Mouse (Mus musculus): Measurements from ENCODE around the gene Pigu. TPM values are rescaled to one million over a fixed set of nuclear protein-coding genes. Genes with fewer than 3 reads are reported as not detected.

Gene Pigu
- total RNA-seq, 2 experiments from 2014 or later = 29.9 to 33.4 TPM

DNA sequence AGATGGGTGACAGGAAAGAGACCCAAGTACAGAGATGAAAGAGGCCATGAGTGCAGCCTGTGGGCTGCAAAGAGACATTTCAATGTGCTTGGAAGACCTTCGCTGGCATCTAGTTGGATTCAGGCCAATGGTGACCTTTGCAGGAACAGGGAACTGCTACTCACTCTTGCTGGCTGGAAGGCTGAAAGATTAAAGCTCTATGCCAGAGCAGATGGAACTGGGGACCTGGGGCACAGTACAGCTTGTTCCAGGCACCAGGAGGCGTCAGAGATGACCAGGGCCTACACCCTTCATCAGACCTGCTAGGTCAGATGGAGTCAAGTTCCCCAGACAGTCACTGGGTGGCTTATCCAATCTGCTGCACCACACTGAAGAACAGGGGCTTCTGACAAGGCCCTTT lies 63.8 kb downstream of the Pigu start:
- DNase-seq (ENCODE audit: low spot score in 2 of 2) = peak; percentile 38 to 55

DNA sequence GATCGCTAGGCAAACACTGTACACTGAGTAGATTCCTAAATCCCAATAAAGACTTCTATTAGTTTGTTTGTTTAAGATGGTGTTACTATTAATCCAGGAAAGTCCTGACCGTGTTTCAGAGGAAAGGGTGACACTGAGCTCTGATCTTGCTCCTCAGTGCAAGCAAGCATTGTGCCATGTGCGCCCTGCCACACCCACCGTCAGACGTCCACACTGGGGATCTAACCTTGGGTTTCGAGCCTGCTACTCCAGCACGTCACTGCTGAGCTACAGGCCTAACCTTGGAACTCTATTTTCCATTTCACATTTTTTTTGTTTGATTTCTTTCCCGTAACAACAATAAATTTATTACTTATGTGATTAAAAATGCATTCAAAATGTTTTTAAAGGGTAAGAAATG lies 67.2 kb downstream of the Pigu start:
- no peak for DNase-seq (ENCODE audit: low spot score in 2 of 2)

DNA sequence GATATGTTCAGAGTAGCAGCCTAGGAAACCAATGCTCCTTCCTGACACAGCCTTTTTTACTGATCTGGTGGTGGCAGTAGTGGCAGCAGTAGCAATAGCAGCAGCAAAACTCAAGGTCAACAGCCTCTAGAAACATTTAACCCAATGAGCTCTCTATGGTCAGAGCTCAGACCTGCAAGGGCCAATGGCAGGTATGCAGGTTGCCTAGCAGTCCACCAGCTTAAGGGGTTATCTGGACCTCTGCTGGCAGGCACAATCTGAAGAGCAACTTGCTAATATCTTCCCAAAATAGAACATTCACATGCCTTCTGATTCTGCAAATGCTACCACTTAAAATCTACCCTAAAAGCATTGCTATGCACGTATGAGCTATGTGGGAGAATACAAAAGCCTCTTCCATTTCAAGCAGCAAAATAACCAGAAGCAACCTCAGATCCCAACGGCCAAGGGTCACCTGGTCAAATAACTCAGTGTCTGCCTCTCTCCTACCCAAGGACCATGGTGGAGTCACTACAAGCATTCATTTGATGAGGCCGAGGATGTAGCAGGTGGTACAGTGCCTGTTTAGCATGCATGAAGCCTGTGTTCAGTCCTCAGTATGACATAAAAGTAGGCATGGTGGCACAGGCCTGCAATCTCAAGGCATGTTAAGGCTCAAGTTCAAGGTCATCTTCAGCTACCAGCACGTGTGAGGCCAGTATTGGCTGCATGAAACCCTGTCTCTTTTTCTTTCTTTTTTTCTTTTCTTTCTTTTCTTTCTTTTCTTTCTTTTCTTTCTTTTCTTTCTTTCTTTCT lies 69.6 kb downstream of the Pigu start:
- DNase-seq (ENCODE audit: low spot score in 2 of 2) = no peak

DNA sequence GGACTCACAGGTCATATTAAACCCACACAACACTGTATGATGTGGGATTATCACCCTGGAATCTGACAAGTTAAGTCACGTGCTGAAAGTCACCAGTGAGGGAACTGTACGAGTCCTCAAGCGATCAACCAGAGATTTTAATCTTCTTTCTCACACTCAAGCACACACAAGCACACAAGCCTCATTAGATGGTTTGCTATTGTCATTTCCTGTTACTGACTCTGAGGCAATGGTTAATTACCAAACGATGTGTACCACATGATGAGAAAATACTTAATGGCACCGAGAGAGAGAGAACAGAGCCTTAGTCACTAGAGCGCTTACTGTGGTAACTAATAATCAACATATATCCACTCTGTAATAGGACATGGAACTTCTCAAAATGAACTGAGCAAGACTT lies 71.5 kb downstream of the Pigu start:
- DNase-seq (ENCODE audit: low spot score in 2 of 2) = no peak

DNA sequence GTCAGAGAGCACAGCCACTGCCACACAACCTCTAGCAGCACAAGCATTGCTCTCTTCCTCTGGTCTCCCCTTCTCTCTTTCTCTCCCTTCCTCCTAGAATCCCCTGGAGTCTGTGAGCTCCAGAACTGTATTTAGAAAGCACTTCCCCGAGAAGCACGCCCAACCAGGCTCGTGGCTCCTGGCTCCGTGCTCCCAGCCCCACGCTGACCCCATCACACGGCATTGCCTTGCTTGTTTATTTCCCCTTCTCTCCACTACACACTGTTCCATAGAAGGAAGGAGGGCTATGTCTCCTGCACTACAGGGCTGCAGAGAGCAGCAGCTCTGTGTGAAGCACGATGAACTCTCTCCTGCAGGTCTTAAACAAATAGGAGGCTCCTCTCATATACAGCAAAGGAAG lies 72.6 kb downstream of the Pigu start:
- no peak for DNase-seq (ENCODE audit: low spot score in 2 of 2)

DNA sequence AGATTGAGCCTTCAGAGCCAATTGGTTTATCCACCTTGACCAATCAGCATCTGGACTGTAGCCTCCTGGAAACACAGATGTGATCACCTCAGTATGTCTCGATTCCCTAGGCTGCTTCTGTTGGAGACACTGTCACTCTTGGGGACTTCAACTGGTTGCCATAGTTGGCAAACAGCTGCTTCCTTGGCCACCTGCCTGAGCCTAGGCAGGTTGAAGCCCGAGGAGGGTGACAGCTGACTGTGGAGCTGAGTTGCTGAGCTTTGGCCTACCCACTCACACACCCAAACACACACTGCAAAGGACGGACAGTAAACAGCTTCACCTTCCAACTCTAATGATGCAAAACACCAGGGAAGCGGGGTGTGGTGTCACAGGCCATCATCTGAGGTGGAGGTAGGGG lies 73.4 kb downstream of the Pigu start:
- no peak for DNase-seq (ENCODE audit: low spot score in 2 of 2)

DNA sequence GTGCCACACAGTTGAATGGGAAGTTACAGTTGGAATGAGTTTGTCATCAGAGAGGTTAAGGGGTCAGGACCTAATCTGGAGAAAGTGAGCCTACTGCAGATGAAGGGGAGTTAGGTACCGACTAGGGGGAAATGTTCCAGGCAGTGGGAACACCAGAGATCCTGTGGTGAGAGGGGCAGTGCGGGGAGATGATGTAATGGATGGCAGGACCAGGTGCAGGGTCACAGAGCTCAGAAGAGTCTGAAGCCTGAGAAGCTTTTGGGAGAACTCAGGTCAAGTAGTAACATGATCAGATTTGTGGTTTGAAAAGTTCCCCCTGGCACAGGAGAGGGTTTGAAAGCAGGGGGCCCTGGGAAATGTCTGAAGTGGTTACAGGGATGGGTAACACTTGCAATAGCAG lies 77.1 kb downstream of the Pigu start:
- DNase-seq (ENCODE audit: low spot score in 2 of 2) = no peak

DNA sequence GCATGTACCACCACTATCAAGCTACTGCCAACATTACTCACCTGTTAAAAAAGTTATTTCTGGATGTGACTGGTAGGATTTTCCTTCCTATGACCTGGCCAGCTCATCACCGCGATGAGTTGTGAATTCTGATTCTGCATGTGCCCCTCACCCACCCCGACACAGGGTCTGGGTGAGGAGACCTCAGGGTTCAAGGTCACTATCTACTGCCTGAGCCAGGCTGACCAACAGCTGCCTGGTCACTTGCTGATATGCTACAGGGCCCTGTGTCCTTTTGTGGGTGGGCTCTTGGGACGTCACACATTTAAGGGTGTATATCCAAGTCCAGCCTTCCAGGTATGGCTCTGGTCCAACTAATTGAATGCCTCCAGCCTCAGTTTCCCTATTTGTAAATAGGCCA lies 78.1 kb downstream of the Pigu start:
- DNase-seq (ENCODE audit: low spot score in 2 of 2) = no peak

DNA sequence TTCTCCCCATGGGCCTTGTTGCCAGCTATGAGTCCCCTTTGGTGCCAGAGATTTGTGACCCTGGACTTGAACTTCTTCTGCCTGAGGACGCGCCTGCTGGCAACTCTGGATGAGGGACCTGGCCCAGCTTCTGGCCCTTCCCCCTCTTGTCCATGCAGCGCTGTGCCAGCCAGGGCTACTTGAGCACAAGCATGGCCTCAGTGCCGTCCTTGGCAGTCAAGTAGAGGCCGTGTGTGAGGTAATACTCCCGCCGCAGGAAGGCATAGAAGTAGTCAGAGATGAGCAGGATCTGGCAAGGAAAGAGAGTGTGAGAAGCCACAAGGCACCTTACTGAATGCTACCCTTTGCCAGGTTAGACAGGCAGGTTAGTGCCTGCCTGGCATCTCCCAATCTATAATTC lies 78.9 kb downstream of the Pigu start:
- DNase-seq (ENCODE audit: low spot score in 2 of 2) = peak; percentile 57 to 66

DNA sequence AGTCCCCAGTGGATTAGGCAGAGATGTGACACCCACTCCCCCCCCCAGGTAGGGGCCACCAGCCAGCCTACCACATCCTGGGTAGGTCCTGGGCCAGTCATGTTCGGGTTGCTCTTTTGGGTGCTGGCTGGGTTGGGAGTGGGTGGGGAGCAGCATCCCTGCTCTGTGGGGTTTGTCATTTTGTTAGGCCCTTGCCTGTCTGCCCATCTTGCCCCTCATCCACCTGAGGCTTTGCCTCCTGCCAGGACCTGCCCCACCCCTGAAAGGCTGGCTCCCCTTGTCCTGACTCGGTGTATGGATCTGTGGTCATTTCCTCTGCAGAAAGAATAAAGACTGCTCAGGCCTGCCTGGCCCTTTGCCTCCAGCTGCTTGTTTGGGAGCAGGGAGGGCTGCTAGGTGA lies 79.5 kb downstream of the Pigu start:
- no peak for DNase-seq (ENCODE audit: low spot score in 2 of 2)

DNA sequence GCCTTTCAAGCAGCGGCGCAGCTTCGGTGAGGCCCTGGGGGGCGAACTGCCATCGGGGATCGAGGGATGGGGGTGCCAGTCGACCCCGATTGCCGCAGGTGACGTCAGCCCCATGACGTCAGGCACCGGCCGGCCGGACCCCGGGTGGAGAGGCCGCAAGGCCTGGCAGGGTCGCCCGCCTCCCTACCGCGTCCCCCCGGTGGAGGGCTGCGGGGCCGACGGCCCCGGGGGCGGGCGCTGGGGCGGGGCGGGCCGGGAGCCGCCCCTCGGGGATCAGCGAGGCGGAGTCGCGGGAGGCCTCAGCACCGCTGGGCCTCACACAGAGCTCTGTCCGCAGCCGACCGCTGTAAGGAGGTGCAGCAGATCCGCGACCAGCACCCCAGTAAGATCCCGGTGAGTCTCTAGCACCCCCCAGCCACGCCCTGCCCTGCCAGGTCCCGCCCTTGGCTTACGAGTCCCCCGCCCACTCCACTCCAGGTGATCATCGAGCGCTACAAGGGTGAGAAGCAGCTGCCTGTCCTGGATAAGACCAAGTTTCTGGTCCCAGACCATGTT lies 80.5 kb downstream of the Pigu start:
- peak; percentile 72 to 79 for DNase-seq (ENCODE audit: low spot score in 2 of 2)

DNA sequence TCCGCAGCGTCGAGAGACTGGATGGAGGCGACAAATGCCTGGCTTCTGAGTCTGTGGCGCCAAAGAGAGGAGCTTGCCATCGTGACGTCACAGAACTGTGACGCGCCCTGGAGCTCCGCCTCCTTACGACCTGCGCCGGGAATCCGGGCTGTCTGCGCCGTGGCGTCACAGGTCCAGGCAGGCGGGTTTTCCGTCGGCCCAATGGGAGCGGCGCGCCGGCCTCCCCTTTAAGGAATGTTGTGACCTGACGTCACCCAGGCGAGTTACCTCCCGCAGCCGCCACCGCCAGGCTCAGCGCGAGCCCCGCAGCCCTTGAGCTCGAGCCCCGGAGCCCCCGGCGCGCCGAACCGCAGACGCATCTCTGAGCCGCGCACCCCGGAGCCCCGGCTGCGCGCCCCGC lies 81.0 kb downstream of the Pigu start, which contains the start of gene Map1lc3a:
Gene Map1lc3a (plus strand): TSS at position 103 of the 400 bp plus-strand sequence.
- peak; percentile 97 for DNase-seq (ENCODE audit: low spot score in 2 of 2)

DNA sequence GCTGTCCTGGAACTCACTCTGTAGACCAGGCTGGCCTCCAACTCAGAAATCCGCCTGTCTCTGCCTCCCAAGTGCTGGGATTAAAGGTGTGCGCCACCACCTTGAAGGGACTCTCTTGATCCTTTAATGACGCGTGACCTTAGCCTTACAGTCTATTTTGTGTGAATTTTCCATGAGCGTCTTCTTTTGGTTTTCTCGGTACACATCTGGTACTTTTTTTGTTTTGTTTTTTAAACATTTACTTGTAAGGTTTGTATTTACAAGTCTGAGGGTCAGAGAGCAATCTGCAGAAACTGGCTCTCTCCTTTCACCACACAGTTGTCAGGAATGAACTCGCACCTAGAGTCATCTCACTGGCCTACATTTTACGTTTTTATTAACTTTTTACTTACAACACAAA lies 83.6 kb downstream of the Pigu start:
- no peak for DNase-seq (ENCODE audit: low spot score in 2 of 2)

DNA sequence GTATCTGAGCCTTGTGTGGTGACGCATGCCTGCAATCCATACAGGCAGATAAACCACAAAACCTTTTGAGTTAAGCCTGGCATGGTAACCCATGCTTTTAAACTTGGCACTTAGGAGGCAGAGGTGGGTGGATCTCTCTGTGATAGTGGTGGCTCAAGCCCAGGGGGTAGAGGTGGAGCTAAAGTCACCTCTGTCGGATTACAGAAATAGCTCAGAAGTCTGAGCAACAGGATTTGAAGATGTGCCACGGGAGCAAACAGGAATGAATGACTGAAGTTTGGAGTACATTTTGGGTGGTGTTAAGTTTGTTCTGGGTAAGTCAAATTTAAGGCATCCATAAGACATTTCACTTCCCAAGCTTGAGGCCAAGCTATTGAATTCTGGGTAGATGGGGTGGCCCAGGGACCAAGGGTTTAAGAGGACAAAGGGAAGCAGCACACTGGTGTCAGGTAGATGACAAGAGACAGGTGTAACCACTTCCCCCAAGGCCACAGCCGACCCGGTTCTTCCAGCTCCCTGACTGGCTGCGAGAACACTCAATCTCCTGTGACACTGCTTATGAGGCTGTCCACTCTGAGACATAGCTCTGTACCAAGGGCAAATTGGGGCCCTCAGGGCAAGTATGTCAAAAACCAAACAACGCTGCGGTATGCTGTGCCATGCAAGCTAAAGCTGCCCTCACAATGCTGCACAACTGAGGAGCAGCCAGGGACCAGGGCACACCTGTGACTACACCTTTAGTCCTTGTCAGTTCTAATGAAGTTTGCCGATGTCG lies 84.6 kb downstream of the Pigu start:
- DNase-seq (ENCODE audit: low spot score in 2 of 2) = no peak

DNA sequence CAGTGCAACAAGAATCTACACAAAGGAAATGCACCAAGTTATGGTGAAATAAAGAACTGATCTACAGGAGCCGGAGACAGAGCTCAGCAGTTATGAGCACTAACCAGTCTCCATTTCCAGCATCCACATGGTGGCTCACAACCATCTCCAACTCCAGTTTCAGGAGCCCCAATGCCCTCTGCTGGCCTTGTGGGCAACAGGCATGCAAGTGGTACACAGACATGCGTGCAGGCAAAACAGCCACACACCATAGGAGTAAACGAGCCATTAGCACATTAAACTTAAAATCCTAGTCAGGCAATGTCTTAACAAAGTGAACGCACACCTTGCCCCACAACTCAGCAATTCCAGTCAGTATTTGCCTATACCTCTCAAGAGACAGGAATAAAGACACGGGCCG lies 85.3 kb downstream of the Pigu start:
- DNase-seq (ENCODE audit: low spot score in 2 of 2) = no peak

DNA sequence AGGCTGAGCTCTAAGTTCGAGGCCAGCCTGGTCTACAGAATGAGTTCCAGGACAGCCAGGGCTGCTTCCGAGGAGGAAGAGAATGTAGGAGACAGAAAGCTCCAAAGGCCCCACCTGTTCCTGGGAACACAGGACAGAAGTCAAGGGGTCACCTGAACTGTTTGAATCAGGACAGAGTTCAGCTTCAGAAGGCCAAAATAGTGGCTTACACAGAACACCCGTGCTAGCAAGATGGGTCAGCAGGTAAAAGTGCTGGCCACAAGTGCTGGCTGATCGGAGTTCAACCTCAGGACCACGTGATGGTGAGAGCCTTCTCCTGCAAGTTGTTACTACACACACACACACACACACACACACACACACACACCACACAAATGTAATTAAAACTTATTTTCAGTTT lies 90.3 kb downstream of the Pigu start:
- DNase-seq (ENCODE audit: low spot score in 2 of 2) = no peak

DNA sequence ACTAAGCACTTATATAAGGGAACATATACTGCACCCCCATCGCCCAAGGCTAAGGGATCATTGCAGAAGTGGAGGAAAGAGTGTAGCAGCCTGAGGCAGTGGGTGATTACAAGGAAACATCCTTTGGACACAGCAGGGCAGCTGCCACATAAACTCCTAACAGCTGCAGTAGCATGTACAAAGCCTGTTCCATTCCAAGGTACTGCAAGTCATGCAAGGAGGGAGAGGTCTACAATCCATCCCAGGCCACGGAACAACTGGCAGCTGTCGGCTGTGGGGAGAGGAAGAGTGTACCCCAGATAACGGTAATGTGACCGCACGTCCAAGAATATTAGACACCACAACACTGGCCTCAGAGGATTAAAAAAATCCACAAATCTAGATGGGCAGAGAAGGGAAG lies 91.7 kb downstream of the Pigu start:
- no peak for DNase-seq (ENCODE audit: low spot score in 2 of 2)

DNA sequence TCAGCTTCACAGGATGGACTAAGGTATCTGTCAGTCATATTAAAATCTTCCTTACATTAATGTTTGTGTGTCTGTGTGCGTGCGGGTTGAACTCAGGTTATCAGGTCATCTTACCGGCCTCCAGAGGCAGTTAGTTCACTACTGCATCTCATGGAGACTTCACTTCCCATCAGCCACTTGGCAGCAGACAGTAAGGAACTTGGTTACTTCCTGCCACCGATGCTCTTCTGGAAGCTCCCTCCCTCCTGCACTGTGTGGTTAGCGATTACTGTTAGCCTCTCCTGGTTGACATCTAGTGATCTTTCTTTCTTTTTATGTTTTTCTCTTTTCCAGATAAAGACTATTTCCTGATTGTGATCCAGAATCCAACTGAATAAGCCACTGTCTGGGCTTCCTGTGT lies 107.6 kb downstream of the Pigu start:
- DNase-seq (ENCODE audit: low spot score in 2 of 2) = no peak

DNA sequence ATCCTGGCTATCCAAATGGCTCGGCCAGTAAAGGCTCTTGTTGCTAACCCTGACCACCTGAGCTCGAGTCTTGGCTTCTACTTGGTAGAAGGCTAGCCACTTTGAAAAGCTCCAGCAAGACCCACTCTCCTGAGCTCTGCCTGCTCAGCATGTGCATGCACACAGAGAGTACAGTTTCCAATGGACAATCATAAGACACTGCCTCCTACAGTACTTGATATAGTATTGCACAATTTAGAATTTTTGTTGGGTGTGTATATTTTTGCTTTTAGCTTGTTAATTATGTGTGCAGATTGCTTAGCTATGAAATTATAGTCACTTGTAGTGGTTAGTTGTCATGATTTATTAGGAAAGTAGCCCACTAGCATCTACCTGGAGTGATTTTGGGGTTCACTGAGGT lies 108.5 kb downstream of the Pigu start:
- DNase-seq (ENCODE audit: low spot score in 2 of 2) = no peak

DNA sequence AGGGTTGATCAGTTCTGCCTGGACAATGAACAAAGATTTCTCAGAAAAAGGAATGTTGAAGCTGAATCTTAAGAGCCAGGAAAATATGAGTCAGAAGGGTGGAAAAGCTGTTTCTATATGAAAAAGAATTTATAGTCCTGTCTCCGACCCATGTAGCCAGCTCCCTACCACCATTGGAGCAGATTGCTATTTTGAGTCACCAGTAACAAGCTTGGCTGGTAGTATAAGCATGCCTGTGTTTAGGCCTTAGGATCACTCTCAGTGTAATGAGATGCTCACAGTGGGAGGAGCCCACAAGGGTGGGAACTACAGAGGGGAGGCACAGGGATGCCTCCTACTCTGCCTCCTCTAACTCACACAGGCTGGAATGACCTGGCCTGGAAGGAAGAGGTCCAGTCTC lies 109.0 kb downstream of the Pigu start:
- DNase-seq (ENCODE audit: low spot score in 2 of 2) = no peak

DNA sequence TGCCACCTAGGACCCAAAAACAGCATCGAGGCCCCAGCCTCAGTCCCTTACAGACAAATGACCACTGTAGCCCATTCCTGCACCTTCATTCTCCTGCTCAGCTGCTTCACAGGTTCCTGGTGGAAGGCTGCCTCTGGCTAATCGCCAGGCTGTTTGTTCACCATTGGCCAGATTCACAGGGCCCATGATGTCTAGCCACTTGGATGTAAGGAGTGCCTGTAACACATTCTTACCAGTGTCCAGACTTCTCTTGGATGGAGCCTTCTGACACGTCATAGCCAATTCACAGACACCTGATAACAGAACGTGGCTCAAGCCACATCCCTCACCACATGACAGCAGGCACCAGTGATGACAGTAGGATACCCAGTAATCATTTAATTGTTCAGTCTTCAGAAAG lies 111.0 kb downstream of the Pigu start:
- DNase-seq (ENCODE audit: low spot score in 2 of 2) = no peak

DNA sequence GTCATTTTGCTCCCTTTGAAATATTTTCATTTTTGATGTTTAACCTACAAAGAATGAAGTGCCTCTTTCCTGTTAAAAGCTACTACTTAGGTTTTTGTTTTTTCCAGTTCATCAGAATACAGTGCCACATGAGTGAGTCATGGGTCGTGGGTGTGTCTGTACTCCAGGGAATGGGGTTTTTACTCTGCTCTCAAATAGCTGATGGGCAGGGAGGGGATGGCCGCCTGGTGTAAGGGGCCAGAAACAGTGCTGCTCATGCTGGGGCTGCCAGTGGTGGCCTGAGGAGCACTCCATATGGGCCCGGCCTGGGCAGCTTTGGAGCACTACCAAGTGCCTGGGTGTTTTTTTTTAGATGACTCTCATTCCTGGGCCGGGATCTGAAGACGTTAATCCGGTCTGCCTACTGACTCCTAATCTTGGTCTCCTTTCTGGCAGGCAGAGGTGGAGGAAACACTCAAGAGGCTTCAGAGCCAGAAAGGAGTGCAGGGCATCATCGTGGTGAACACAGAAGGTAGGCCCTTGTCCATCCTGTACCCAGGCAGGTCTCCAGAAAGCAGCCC lies 114.9 kb downstream of the Pigu start:
- peak in 1 of 2 experiments; percentile 36 for DNase-seq (ENCODE audit: low spot score in 2 of 2)

Data from adrenal gland, adult 18-20 months (tissue).